8 mouse cellular contexts compared by ENCODE assay signal in the genomic region with DNA sequence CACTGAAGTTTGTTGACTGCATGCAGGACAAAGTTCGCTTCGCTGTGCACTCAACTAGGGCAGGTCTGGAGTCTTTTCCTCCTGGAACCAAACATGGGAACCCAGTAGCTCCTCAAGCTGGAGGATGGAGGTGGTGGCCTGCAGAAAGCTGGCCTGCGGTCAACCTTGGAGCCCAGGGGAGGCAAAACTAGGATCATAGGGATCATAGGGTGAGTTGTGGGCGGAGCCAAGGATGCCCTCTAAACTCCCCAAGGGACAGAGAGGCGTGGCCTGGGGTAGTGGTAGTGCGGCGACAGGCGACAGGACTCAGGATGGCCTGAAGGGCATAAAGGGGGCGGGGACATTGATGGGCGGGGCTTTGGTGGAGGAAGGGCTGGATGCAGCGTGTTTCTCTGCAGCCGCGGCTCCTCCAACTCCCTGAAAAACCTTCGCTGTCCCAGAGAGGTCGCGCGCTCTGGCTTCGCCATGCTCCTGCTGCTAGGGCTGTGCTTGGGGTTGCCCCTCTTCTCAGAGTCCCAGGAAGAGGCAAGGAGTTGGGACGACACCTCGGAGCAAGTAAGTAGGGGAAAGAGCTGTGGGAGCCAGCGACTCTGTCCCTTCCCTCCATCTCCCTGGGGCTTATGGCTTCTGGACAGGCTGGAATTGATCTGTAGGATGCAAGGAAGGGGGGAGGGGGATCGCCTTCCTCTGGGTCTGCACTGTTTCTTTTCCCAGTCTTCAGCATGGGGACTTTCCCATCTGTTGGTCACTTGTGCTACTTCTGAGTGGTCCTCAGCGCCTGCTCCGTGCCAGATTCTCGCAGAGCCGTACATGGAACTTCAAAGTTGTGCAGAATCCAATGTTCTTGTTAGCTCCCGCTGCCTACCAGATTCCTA. TPM values are rescaled to one million over a fixed set of nuclear protein-coding genes. Genes with fewer than 3 reads are reported as not detected.
DNase-seq lines count a peak whose midpoint lies in the region; ATAC-seq and TF ChIP-seq lines count a peak whose summit lies in the region.

A gene (plus strand): TSS at position 371 of the 875 bp plus-strand sequence.

- DNase-seq in MEL (ENCODE audit: low read depth, low spot score), result peak; percentile 19
- peak; percentile 49 for DNase-seq in forelimb bud, embryonic 11.5 days (ENCODE audit: low read depth, low spot score)
- DNase-seq in left cerebral cortex, postnatal 36 days (ENCODE audit: low spot score in 2 of 2), result no peak
- DNase-seq in spleen, postnatal 36 days (ENCODE audit: low spot score in 2 of 2), result peak; percentile 63 to 71
- DNase-seq in right cerebral cortex, postnatal 14 days, result no peak

- H3K27ac ChIP-seq in MEL (ENCODE audit: control insufficient read depth, low read depth, low read length), result no peak within 1 kb of the TSS
- peak within 1 kb of the TSS; percentile 62 for H3K27ac ChIP-seq in bone marrow, adult 2 months (ENCODE audit: control insufficient read depth, insufficient read depth, low read depth, low read length, poor library complexity)
- H3K27ac ChIP-seq in hindbrain, embryonic 15.5 days (replicated peaks), result no peak within 1 kb of the TSS

- no peak for TF ChIP-seq POLR2A in MEL (IDR thresholded peaks at IDR 0.05; ENCODE audit: control insufficient read depth in 1 of 2, insufficient read depth in 1 of 2, low read depth in 1 of 2, low read length in 2 of 2, poor library complexity in 1 of 2)
- TF ChIP-seq POLR2A in bone marrow, adult 2 months (IDR thresholded peaks at IDR 0.05; ENCODE audit: borderline replicate concordance, control insufficient read depth, low read depth, low read length), result no peak

- no peak within 1 kb of the TSS; a peak in 1 of 4 replicates for H3K4me3 ChIP-seq in MEL (ENCODE audit: control insufficient read depth in 1 of 2, insufficient read depth in 1 of 2, low read depth in 2 of 2, low read length in 2 of 2)
- peak within 1 kb of the TSS; percentile 84 for H3K4me3 ChIP-seq in bone marrow, adult 2 months (replicated peaks; ENCODE audit: control insufficient read depth, low read depth, low read length)
- peak within 1 kb of the TSS; percentile 43 for H3K4me3 ChIP-seq in hindbrain, embryonic 15.5 days

- TF ChIP-seq EP300 in MEL (IDR thresholded peaks at IDR 0.05; ENCODE audit: low read depth in 1 of 2, low read length in 2 of 2), result no peak

- no peak for TF ChIP-seq RAD21 in MEL (IDR thresholded peaks at IDR 0.05; ENCODE audit: low read depth, low read length)

- H3K4me1 ChIP-seq in MEL (ENCODE audit: control insufficient read depth in 1 of 2, insufficient read depth in 2 of 2, low read length in 2 of 2), result peaks cover 0 to 7% of the 10 kb centered on the region in 2 experiments; a peak in 1 of 4 replicates
- H3K4me1 ChIP-seq in bone marrow, adult 2 months (ENCODE audit: control insufficient read depth, insufficient read depth, low read length), result peaks cover 3% of the 10 kb centered on the region
- H3K4me1 ChIP-seq in hindbrain, embryonic 15.5 days (replicated peaks), result peaks cover 8% of the 10 kb centered on the region

- peaks cover 0 to 3% of the 10 kb centered on the region in 2 experiments; a peak in 2 of 4 replicates for H3K36me3 ChIP-seq in MEL (ENCODE audit: control insufficient read depth in 1 of 2, insufficient read depth in 2 of 2, low read length in 2 of 2)
- H3K36me3 ChIP-seq in hindbrain, embryonic 15.5 days, result no peaks in the 10 kb centered on the region

- TF ChIP-seq CTCF in MEL (IDR thresholded peaks at IDR 0.05 in 2 of 3, conservative IDR thresholded peaks at IDR 0.05 in 1 of 3; ENCODE audit: control insufficient read depth in 1 of 3, insufficient read depth in 1 of 3, low read depth in 2 of 3, low read length in 3 of 3, poor library complexity in 1 of 3, severe bottlenecking in 1 of 3), result no peak
- no peak for TF ChIP-seq CTCF in bone marrow, adult 2 months (IDR thresholded peaks at IDR 0.05; ENCODE audit: control insufficient read depth, insufficient read depth, low read length)

- intact Hi-C loops in left cerebral cortex, postnatal 36 days (cut with DNase I), result no loop called here

- H3K79me2 ChIP-seq in MEL (ENCODE audit: control insufficient read depth, insufficient read depth, low read length, poor library complexity), result no peaks in the 10 kb centered on the region

- 2% methylated on average over 27 of the region's 27 CpGs for WGBS in bone marrow, adult 2 months
- WGBS in hindbrain, embryonic 15.5 days, result 8% methylated on average over 27 of the region's 27 CpGs

- no peaks in the 10 kb centered on the region; a peak in 1 of 4 replicates for H3K27me3 ChIP-seq in MEL (ENCODE audit: control insufficient read depth in 1 of 2, insufficient read depth in 2 of 2, low read length in 2 of 2)
- 0 out of 2 replicates have a peak, but pooled peaks cover 2% of the 10 kb centered on the region for H3K27me3 ChIP-seq in hindbrain, embryonic 15.5 days

- peak; percentile 66 for ATAC-seq in hindbrain, embryonic 15.5 days (ENCODE audit: low FRiP score, low read depth)
- peak; percentile 96 for ATAC-seq in megakaryocyte-erythroid progenitor cell, adult 5-6 weeks (replicated peaks; ENCODE audit: low FRiP score, low TSS enrichment, poor library complexity, severe bottlenecking)

- H3K9ac ChIP-seq in MEL (ENCODE audit: control insufficient read depth, low read depth, low read length, poor library complexity, severe bottlenecking), result no peak within 1 kb of the TSS
- H3K9ac ChIP-seq in hindbrain, embryonic 15.5 days, result peak within 1 kb of the TSS; percentile 31

- H3K9me3 ChIP-seq in MEL (replicated peaks; ENCODE audit: insufficient read depth, low read length), result no peaks in the 10 kb centered on the region
- no peaks in the 10 kb centered on the region for H3K9me3 ChIP-seq in hindbrain, embryonic 15.5 days

- peak within 1 kb of the TSS; percentile 91 for H3K4me2 ChIP-seq in hindbrain, embryonic 15.5 days

TF ChIP-seq in MEL, 35 proteins besides CTCF, POLR2A, EP300 and RAD21:
- TF ChIP-seq GABPA (IDR thresholded peaks at IDR 0.05; ENCODE audit: low read depth, low read length) (no peak), NRF1 (IDR thresholded peaks at IDR 0.05; ENCODE audit: insufficient read depth, low read depth, low read length, poor library complexity, severe bottlenecking) (no peak), ELF1 (IDR thresholded peaks at IDR 0.05; ENCODE audit: low read depth, low read length) (no peak), ZKSCAN1 (IDR thresholded peaks at IDR 0.05; ENCODE audit: low read depth, low read length) (no peak), USF1 (IDR thresholded peaks at IDR 0.05; ENCODE audit: low read depth, low read length) (no peak), SIN3A (IDR thresholded peaks at IDR 0.05; ENCODE audit: low read length) (no peak), ZMIZ1 (IDR thresholded peaks at IDR 0.05; ENCODE audit: low read depth, low read length) (no peak), TAL1 (IDR thresholded peaks at IDR 0.05; ENCODE audit: low read length) (no peak), SMC3 (IDR thresholded peaks at IDR 0.05; ENCODE audit: low read depth, low read length) (no peak), BHLHE40 (IDR thresholded peaks at IDR 0.05; ENCODE audit: borderline replicate concordance, low read depth, low read length) (no peak), MAX (IDR thresholded peaks at IDR 0.05; ENCODE audit: low read length) (no peak), CHD2 (IDR thresholded peaks at IDR 0.05; ENCODE audit: low read length) (no peak), RCOR1 (IDR thresholded peaks at IDR 0.05; ENCODE audit: low read depth, low read length) (no peak), ZNF384 (IDR thresholded peaks at IDR 0.05; ENCODE audit: low read depth, low read length) (no peak)

RNA-seq across cellular contexts. Expression of the gene that starts here (rescaled TPM):
- total RNA-seq in MEL (2012; rRNA removed), result not detected in 2 replicates
- polyA plus RNA-seq in MEL (2012; ENCODE audit: insufficient read depth in 1 of 2, insufficient read length in 2 of 2, low read depth in 1 of 2, low replicate concordance in 2 of 2, missing spikeins in 1 of 2), result not detected
- 1.7 TPM in 2 replicates for polyA plus RNA-seq in bone marrow, adult 2 months (2011; ENCODE audit: insufficient read depth, insufficient read length, low replicate concordance, missing spikeins)
- 8.6 and 9.3 TPM in 2 replicates for polyA plus RNA-seq in hindbrain, embryonic 15.5 days (2015; fragmentation: Nextera tagmentation; extraction: Ambion mirVana)
- 10 to 100 TPM; 12.1 to 15.0 TPM for total RNA-seq in left cerebral cortex, postnatal 36 days (2021)
- total RNA-seq in megakaryocyte-erythroid progenitor cell, adult 5-6 weeks (2014; fragmentation: Nextera tagmentation), result 0.09 and 0.84 TPM in 2 replicates
- total RNA-seq in megakaryocyte-erythroid progenitor cell, adult 5-6 weeks (2017), result 1.3 and 4.9 TPM in 2 replicates

Comparison
In these comparisons a context has a peak if more than half of its experiments do, and no peak if none do; other contexts are left out.
1. Peak in DNase-seq in MEL; RNA of the gene not detected or under 1 TPM.
2. DNase-seq: peak in forelimb bud, embryonic 11.5 days (single experiment) and spleen, postnatal 36 days (2 of 2); none in left cerebral cortex, postnatal 36 days (0 of 2) and right cerebral cortex, postnatal 14 days (single experiment).
3. H3K4me3 ChIP-seq: peak in bone marrow, adult 2 months (single experiment) and hindbrain, embryonic 15.5 days (single experiment); none in MEL (0 of 2).